ENCODE assay signal across 8 mouse cellular contexts in the genomic region with DNA sequence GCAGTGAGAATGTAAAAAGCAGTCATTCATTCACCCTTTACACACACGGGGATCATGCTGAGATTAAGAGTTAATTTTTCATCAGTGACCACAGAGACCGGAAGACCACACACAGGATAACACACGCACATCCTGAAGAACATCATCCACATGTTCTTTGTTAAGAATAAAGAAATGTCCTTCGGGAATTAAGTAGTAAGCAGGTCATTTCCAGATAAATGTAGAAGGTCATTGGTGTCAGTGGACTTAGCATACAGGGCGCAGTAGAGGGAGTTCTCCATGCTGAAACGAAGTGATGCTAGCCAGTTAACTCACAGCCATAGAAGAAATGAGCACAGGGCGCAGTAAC. TPM values are rescaled to one million over a fixed set of nuclear protein-coding genes. Genes with fewer than 3 reads are reported as not detected.
A peak's percentile ranks its signal among the peaks of the same experiment; 100 is the strongest.
DNase-seq lines count a peak whose midpoint lies in the region; ATAC-seq and TF ChIP-seq lines count a peak whose summit lies in the region.
"Had no signal": no experiment of that assay in that cellular context is flagged by ENCODE, and none has a peak within 500 bp of the region (broad histone marks: within the 10 kb centered on the region; RNA-seq: fewer than 3 reads in every experiment).

No protein-coding gene starts in this region.

- WGBS in lung, postnatal 0 days: 27% methylated on average over 7 of the region's 7 CpGs
- 39% methylated on average over 7 of the region's 7 CpGs for WGBS in forebrain, embryonic 16.5 days
- 45% methylated on average over 7 of the region's 7 CpGs for WGBS in limb, embryonic 14.5 days
- WGBS in stomach, embryonic 14.5 days: 24% methylated on average over 7 of the region's 7 CpGs

- ATAC-seq in lung, postnatal 0 days: 0 out of 2 replicates have a peak, but pooled peaks have one; percentile 5
- ATAC-seq in forebrain, embryonic 16.5 days: no peak
- no peak for ATAC-seq in limb, embryonic 14.5 days (ENCODE audit: low FRiP score, low read depth)
- no peak for ATAC-seq in stomach, embryonic 14.5 days (ENCODE audit: insufficient number of reproducible peaks, insufficient read depth, low FRiP score, low read depth)

- no peaks in the 10 kb centered on the region for H3K9me3 ChIP-seq in lung, postnatal 0 days (ENCODE audit: low read length)
- H3K9me3 ChIP-seq in forebrain, embryonic 16.5 days (ENCODE audit: control insufficient read depth, low read length): no peaks in the 10 kb centered on the region
- no peaks in the 10 kb centered on the region for H3K9me3 ChIP-seq in limb, embryonic 14.5 days (ENCODE audit: control insufficient read depth, low read length)
- H3K9me3 ChIP-seq in stomach, embryonic 14.5 days (ENCODE audit: control insufficient read depth, low read depth, low read length): no peaks in the 10 kb centered on the region

- no peak overlapping the region for H3K9ac ChIP-seq in lung, postnatal 0 days (replicated peaks; ENCODE audit: low read depth)
- H3K9ac ChIP-seq in forebrain, embryonic 16.5 days (replicated peaks; ENCODE audit: low read depth, low read length): no peak overlapping the region; the same call in 1 of the 2 replicates
- no peak overlapping the region for H3K9ac ChIP-seq in limb, embryonic 14.5 days (ENCODE audit: low read depth, low read length, severe bottlenecking)
- H3K9ac ChIP-seq in stomach, embryonic 14.5 days (replicated peaks; ENCODE audit: low read depth, low read length): no peak overlapping the region

- no peak for TF ChIP-seq POLR2A in limb, embryonic 14.5 days (IDR thresholded peaks at IDR 0.05; ENCODE audit: borderline replicate concordance, extremely low read depth, insufficient read depth, insufficient read length)

- H3K4me2 ChIP-seq in lung, postnatal 0 days (replicated peaks; ENCODE audit: low read depth, low read length): peak overlapping the region; percentile 72
- peak overlapping the region; percentile 61 for H3K4me2 ChIP-seq in forebrain, embryonic 16.5 days (ENCODE audit: low read length)
- peak overlapping the region; percentile 70 for H3K4me2 ChIP-seq in limb, embryonic 14.5 days (replicated peaks; ENCODE audit: low read depth, low read length, severe bottlenecking)
- H3K4me2 ChIP-seq in stomach, embryonic 14.5 days (replicated peaks; ENCODE audit: low read depth, low read length): peak overlapping the region; percentile 66

- H3K27me3 ChIP-seq in lung, postnatal 0 days (replicated peaks; ENCODE audit: insufficient read depth, low read length): no peaks in the 10 kb centered on the region
- no peaks in the 10 kb centered on the region for H3K27me3 ChIP-seq in forebrain, embryonic 16.5 days (replicated peaks; ENCODE audit: control insufficient read depth, insufficient read depth, low read length)
- H3K27me3 ChIP-seq in limb, embryonic 14.5 days (ENCODE audit: control insufficient read depth, insufficient read depth, low read length): no peaks in the 10 kb centered on the region
- no peaks in the 10 kb centered on the region for H3K27me3 ChIP-seq in stomach, embryonic 14.5 days (ENCODE audit: control insufficient read depth, insufficient read depth, low read length)

- 0 out of 2 replicates have a peak, but pooled peaks have one; percentile 50 for TF ChIP-seq EP300 in lung, postnatal 0 days (IDR thresholded peaks at IDR 0.05)

- H3K4me1 ChIP-seq in lung, postnatal 0 days (ENCODE audit: insufficient read depth, low read depth, low read length): peaks cover 7% of the 10 kb centered on the region; the same call in 1 of the 2 replicates
- H3K4me1 ChIP-seq in forebrain, embryonic 16.5 days (replicated peaks; ENCODE audit: control insufficient read depth, insufficient read depth, low read length): peaks cover 21% of the 10 kb centered on the region
- H3K4me1 ChIP-seq in limb, embryonic 14.5 days (ENCODE audit: control insufficient read depth, insufficient read depth, low read length): peaks cover 6% of the 10 kb centered on the region; the same call in 1 of the 2 replicates
- H3K4me1 ChIP-seq in stomach, embryonic 14.5 days (ENCODE audit: control insufficient read depth, insufficient read depth, low read length): peaks cover 27% of the 10 kb centered on the region

- TF ChIP-seq CTCF in lung, postnatal 0 days (IDR thresholded peaks at IDR 0.05): no peak

- H3K36me3 ChIP-seq in lung, postnatal 0 days (ENCODE audit: insufficient read depth, low read length): no peaks in the 10 kb centered on the region
- no peaks in the 10 kb centered on the region for H3K36me3 ChIP-seq in forebrain, embryonic 16.5 days (ENCODE audit: control insufficient read depth, insufficient read depth)
- H3K36me3 ChIP-seq in limb, embryonic 14.5 days (ENCODE audit: control insufficient read depth, insufficient read depth, low read length): no peaks in the 10 kb centered on the region
- H3K36me3 ChIP-seq in stomach, embryonic 14.5 days (ENCODE audit: control insufficient read depth, insufficient read depth, low read length): no peaks in the 10 kb centered on the region

- H3K4me3 ChIP-seq in lung, postnatal 0 days (ENCODE audit: low read depth, low read length): peak overlapping the region; percentile 43; the same call in 1 of the 2 replicates
- peak overlapping the region; percentile 39 for H3K4me3 ChIP-seq in forebrain, embryonic 16.5 days (replicated peaks; ENCODE audit: low read length)
- peak overlapping the region; percentile 39 for H3K4me3 ChIP-seq in limb, embryonic 14.5 days (replicated peaks; ENCODE audit: low read length)
- peak overlapping the region; percentile 22; the same call in 1 of the 2 replicates for H3K4me3 ChIP-seq in stomach, embryonic 14.5 days (ENCODE audit: low read depth, low read length)

- H3K27ac ChIP-seq in lung, postnatal 0 days (ENCODE audit: low read length): no peak overlapping the region
- no peak overlapping the region for H3K27ac ChIP-seq in forebrain, embryonic 16.5 days (ENCODE audit: low read length)
- H3K27ac ChIP-seq in limb, embryonic 14.5 days (replicated peaks; ENCODE audit: low read depth, low read length): no peak overlapping the region
- H3K27ac ChIP-seq in stomach, embryonic 14.5 days (ENCODE audit: low read length): peak overlapping the region; percentile 27; the same call in 1 of the 2 replicates

- DNase-seq in lung, postnatal 0 days (ENCODE audit: low spot score): peak; percentile 46
- DNase-seq in lung, adult 18-20 months: no peak
- no peak for DNase-seq in limb, embryonic 14.5 days (ENCODE audit: low spot score)
- no peak for DNase-seq in adrenal gland, adult 2 months
- DNase-seq in cerebellum, postnatal 14 days: no peak

RNA-seq across cellular contexts. Expression of a gene that starts 0.6 kb away (rescaled TPM):
- polyA plus RNA-seq in lung, postnatal 0 days (2015; fragmentation: Nextera tagmentation; extraction: Ambion mirVana): 13.3 and 14.2 TPM in 2 replicates
- 1.1 and 1.4 TPM in 2 replicates for polyA plus RNA-seq in forebrain, embryonic 16.5 days (2015; fragmentation: Nextera tagmentation; extraction: Ambion mirVana)
- polyA plus RNA-seq in limb, embryonic 14.5 days (2012; rRNA removed): 27.5 and 29.5 TPM in 2 replicates
- polyA plus RNA-seq in limb, embryonic 14.5 days (2014; fragmentation: Nextera tagmentation; extraction: Ambion mirVana): 5.2 and 6.4 TPM in 2 replicates
- 5.9 and 10.4 TPM in 2 replicates for polyA plus RNA-seq in stomach, embryonic 14.5 days (2014; fragmentation: Nextera tagmentation; extraction: Ambion mirVana)
- 10 to 100 TPM; 37.9 to 39.6 TPM for total RNA-seq in adrenal gland, adult 2 months (2021)
- polyA plus RNA-seq in adrenal gland, adult 2 months (2012; rRNA removed): 51.0 and 66.2 TPM in 2 replicates

RNA-seq across cellular contexts. Expression of a gene that starts 13.1 kb away (rescaled TPM):
- not detected in 2 replicates for polyA plus RNA-seq in lung, postnatal 0 days (2015; fragmentation: Nextera tagmentation; extraction: Ambion mirVana)
- polyA plus RNA-seq in forebrain, embryonic 16.5 days (2015; fragmentation: Nextera tagmentation; extraction: Ambion mirVana): not detected in 2 replicates
- polyA plus RNA-seq in limb, embryonic 14.5 days (2012; rRNA removed): not detected in 2 replicates
- polyA plus RNA-seq in limb, embryonic 14.5 days (2014; fragmentation: Nextera tagmentation; extraction: Ambion mirVana): not detected in 2 replicates
- not detected in 2 replicates for polyA plus RNA-seq in stomach, embryonic 14.5 days (2014; fragmentation: Nextera tagmentation; extraction: Ambion mirVana)
- total RNA-seq in adrenal gland, adult 2 months (2021): under 1 TPM in 1 of 2 experiments, not detected in 1; 0.21 TPM
- polyA plus RNA-seq in adrenal gland, adult 2 months (2012; rRNA removed): not detected in 2 replicates
- polyA plus RNA-seq: erythroblast, embryonic 14.5 days had no signal

RNA-seq across cellular contexts. Expression of a gene that starts 26.3 kb away (rescaled TPM):
- not detected in 2 replicates for polyA plus RNA-seq in lung, postnatal 0 days (2015; fragmentation: Nextera tagmentation; extraction: Ambion mirVana)
- not detected in 2 replicates for polyA plus RNA-seq in forebrain, embryonic 16.5 days (2015; fragmentation: Nextera tagmentation; extraction: Ambion mirVana)
- not detected in 2 replicates for polyA plus RNA-seq in limb, embryonic 14.5 days (2012; rRNA removed)
- polyA plus RNA-seq in limb, embryonic 14.5 days (2014; fragmentation: Nextera tagmentation; extraction: Ambion mirVana): not detected in 2 replicates
- polyA plus RNA-seq in stomach, embryonic 14.5 days (2014; fragmentation: Nextera tagmentation; extraction: Ambion mirVana): not detected in 2 replicates
- total RNA-seq in adrenal gland, adult 2 months (2021): 1 to 10 TPM in 1 of 2 experiments, not detected in 1; 1.5 TPM
- 0.73 TPM in 1 of 2 replicates, not detected in the other for polyA plus RNA-seq in adrenal gland, adult 2 months (2012; rRNA removed)

RNA-seq across cellular contexts. Expression of a gene that starts 26.6 kb away (rescaled TPM):
- polyA plus RNA-seq in lung, postnatal 0 days (2015; fragmentation: Nextera tagmentation; extraction: Ambion mirVana): 439 and 454 TPM in 2 replicates
- polyA plus RNA-seq in forebrain, embryonic 16.5 days (2015; fragmentation: Nextera tagmentation; extraction: Ambion mirVana): 277 and 297 TPM in 2 replicates
- 252 and 318 TPM in 2 replicates for polyA plus RNA-seq in limb, embryonic 14.5 days (2012; rRNA removed)
- 325 and 348 TPM in 2 replicates for polyA plus RNA-seq in limb, embryonic 14.5 days (2014; fragmentation: Nextera tagmentation; extraction: Ambion mirVana)
- polyA plus RNA-seq in stomach, embryonic 14.5 days (2014; fragmentation: Nextera tagmentation; extraction: Ambion mirVana): 393 and 403 TPM in 2 replicates
- 100 to 1,000 TPM; 454 to 511 TPM for total RNA-seq in adrenal gland, adult 2 months (2021)
- polyA plus RNA-seq in adrenal gland, adult 2 months (2012; rRNA removed): 169 and 274 TPM in 2 replicates

RNA-seq across cellular contexts. Expression of a gene that starts 41.9 kb away (rescaled TPM):
- polyA plus RNA-seq in lung, postnatal 0 days (2015; fragmentation: Nextera tagmentation; extraction: Ambion mirVana): 241 and 276 TPM in 2 replicates
- polyA plus RNA-seq in forebrain, embryonic 16.5 days (2015; fragmentation: Nextera tagmentation; extraction: Ambion mirVana): 269 and 282 TPM in 2 replicates
- 175 and 178 TPM in 2 replicates for polyA plus RNA-seq in limb, embryonic 14.5 days (2012; rRNA removed)
- polyA plus RNA-seq in limb, embryonic 14.5 days (2014; fragmentation: Nextera tagmentation; extraction: Ambion mirVana): 255 and 258 TPM in 2 replicates
- 251 and 266 TPM in 2 replicates for polyA plus RNA-seq in stomach, embryonic 14.5 days (2014; fragmentation: Nextera tagmentation; extraction: Ambion mirVana)
- total RNA-seq in adrenal gland, adult 2 months (2021): 100 to 1,000 TPM; 187 to 197 TPM
- polyA plus RNA-seq in adrenal gland, adult 2 months (2012; rRNA removed): 190 and 213 TPM in 2 replicates
